Mouse (Mus musculus) spleen, postnatal 10 days (tissue): Measurements from ENCODE around the gene Gcgr.
"Not testable (repeated sequence)": the region's sequence is repeated elsewhere in the genome, so short reads cannot be mapped to it uniquely, and the experiment has no call there.

Source experiments
- DNase-seq, 2 experiments: peaks; one replicate each; pipeline ENCODE4 v3.0.0; 2021 to 2022; ENCODE audit warnings: low spot score in 2 of 2

Gene Gcgr

DNA sequence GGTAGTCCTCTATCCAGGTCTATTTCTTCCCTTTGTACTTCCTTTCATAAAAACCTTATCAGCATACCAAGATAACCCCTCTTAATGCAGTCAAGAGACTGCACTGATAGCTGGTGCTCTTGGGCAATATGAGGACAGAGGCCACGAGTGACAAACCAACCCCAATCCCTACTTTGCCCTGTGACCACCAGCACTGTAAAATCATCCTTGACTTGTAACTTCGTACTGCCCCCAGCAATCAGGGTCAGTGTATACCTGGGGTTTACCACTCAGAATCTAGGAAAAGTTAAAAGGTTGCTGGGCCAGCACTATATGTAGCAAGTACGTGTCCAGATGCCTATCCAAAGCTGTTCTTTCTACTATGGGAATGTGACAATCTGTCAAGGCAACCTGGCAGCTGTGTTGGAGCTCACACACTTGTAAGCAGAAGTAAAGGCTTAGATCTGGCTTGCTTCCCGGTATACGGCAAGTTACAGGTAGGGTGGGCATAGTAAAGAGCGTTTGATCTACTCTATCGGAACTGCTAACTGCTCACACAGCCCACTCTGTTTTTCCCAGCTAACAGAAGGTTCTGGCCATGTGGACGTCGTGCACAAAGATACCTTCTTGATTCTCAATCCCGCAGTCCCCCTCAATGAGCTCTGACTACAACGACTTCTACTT lies 41.4 kb downstream of the Gcgr start:
- DNase-seq: peak in 1 of 2 experiments; percentile 21

DNA sequence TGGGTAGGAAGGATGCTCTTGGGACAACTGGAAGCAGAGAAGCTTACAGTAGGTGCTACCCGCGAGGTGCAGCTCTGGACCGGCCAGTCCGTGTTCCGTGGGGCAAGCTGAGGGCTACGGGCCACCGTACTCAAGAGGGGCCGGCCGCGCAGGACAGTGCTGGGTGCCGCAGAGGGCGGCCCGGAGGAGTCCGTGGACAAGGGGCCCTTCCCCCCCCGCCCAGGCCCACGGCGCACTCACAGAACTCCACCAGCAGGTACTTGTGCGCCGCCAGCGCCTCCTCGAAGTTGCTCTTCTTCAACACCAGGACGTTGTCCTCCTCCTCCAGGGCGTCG lies 41.9 kb downstream of the Gcgr start:
- no peak for DNase-seq

DNA sequence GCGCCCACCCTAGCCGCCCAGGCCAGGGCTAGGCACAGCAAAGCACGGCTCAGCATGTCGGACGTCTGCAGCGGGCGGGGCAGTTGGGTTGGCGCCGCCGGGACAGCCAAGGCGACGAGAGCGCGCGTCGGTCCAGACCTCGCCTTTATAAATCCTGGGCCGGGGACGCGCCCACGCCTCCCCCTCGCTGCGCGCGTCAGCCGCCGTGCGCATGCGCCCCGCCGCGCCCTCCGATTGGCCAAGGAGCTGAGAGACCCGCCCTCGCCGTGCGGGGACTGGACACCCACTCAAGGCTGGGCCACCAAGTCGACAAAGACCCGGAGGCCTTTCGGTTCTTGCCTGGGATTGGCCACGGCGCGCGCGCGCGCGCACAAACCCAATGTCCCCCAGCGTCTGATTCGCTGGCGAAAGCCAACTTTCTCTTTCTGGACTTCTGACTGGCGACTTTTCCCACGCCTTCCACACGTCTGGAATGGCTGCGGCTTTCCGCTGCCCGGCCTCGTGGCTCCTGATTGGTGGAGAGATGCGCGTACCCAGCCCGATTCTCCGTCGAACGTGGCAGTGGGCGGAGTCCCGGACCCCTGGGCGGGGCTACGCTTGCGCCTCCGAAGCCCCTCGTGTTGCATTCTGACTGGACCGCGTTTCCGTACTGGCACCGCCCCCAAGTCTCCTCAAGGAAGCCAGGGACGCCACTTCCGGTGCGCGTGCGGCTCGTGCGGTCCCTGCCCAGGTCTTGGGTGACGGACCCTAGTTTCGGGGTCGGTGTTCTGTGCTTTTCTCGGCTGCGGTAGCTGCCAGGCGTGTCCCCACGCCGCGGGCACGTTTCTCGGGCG lies 42.5 kb downstream of the Gcgr start, which contains the start of gene P4hb:
Gene P4hb, minus strand, starts transcription at position 502 of the 833 bp plus-strand sequence.
- DNase-seq: peak; percentile 98 to 99

DNA sequence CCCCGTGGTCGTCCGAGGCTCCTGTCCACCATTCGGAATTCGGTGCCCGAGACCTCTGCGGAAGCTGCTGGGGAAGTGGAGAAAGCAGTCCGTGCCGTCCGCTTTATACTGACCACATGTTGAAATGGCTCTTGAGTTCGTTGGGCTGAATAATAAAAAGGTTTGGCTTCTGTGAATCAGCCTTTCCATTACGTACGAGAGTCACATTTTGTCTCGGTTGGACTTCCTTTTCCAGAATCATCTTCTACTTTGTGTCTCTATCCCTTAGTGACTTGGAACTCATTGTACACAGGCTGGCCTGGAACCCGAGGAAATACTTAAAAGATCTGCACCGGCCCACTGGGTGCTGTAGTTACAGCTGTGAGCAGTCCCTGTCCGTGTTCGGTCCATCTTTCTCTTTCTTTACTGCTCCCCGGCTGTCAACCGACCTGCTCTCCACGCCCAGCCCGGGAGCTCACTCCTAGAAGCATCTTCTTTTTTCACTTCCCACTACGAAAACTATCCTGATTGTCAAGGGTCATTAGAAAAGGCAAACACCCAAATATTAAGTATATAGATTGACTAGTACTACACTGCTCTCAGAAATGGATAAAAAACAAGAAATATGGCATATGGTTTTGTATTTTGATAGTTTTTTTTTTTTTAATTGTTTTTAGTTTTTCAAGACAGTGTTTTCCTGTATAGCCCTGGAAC lies 43.2 kb downstream of the Gcgr start:
- DNase-seq: peak in 1 of 2 experiments; percentile 43

DNA sequence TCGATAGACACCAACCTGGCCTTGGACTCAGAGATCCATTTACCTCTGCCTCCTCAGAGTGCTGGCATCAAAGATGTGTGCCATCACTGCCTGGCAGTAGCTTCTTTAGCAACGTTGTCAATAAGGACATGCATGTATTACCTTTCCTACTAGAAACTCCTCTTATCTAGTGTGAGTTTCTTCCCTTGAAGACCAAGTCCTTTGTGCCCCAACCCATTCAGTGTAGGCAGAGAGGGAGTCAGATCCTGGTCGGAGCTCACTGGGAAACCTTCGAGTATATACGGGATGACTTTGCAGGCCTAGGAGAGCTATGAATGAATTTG lies 43.7 kb downstream of the Gcgr start:
- DNase-seq: no peak

DNA sequence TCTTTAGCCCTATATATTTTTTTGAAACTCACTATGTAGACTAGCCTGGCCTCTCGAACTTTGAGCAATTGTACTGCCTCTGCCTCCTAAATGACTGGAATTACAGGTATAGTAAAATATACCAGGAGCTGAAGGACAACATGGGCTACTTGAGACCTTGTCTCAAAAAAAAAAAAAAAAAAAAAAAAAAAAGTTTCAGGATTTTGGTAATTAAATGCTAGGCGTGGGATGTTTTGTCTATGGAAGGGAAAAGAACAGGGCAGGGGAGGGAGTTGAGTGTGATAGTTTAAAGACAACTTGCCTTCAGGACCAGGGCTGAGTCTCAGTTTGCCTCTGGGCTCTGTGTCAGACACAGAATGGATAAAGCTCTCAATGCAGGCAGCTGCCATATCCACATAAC lies 44.5 kb downstream of the Gcgr start:
- DNase-seq: no peak

DNA sequence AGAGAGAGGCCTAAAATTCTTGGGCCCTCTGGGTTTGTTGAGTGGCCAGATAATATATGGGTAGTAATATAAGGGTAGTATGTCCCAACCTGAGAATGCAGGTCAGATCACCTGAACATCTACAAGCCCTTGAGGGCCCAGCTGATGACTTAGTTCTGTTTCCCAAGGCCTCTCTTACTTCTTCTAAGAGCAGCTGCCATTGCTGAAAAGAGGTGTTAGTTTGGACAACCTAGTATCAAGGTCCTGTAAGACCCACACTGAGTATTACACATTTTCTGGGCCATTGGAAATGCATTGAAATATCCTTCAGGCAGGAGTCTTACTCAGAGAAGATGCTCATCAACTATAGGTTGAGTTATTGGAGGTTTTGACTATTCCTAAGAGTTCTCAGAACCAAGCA lies 45.4 kb downstream of the Gcgr start:
- DNase-seq: no peak

DNA sequence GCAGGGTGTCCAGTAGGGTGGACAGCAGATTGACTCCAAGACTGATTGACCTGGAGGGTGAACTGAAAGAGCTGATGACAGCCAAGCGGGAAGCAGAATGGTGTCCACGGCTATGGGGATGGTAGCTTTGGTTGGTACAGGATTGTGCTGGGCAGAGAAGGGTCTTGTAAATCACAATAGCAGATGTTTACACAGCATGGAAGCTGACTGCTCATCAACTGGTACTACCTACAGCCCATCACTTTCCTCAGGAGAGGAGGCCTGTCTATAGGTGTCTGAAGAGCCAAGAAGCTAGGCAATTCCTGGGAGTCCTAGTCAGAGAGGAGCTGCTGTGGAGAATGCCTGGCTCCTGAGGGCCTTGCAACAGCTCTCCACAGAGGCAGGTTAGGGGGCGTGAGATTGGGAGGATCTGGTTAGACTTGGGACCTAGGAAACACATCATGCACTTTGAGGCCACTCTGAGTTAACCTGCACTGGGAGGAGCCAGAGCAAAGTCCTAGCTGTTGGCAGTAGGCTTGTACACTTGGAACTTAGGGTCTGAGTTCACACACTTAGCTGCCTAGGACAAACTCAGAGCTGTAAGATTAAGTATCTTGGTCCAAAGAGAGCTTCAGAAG lies 46.0 kb downstream of the Gcgr start:
- no peak for DNase-seq

DNA sequence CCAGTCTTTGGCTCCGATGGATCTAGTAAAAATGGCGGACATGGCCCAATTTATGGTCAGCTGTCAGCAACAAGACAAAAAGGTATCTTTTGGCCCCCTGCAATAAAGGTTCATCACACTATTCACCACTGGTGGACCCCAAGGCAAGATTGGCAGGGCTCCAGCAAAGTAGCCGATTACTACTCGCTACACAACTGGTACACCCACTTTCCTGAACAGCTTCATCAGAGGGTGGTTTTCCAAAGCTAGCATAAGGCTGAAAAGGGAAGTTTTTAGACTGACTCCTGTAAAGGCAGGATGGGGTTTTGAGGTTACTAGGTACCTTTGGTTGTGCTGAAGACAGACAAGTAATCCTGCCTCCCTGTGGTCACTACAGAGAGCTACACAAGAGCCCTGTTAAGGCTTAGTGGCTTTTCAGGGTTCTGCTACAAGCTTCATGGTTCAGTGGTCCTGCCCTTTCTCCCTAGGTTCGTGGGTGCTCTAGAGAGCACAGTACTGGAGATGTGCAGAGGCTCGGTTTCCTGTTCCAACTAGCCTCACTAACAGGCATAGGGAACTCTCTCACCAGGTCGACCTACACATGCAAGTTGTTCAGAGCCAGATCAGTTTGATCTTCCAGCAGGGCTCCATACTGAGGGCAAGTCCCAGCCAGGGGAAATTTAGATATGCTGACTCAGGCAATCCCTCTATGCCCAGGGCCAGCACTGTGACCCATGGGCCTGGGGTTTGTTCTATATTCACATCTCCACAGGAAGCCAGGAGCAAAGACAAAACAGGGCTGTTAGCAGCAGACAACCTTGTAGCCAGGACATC lies 46.9 kb downstream of the Gcgr start:
- peak in 1 of 2 experiments; percentile 25 for DNase-seq

DNA sequence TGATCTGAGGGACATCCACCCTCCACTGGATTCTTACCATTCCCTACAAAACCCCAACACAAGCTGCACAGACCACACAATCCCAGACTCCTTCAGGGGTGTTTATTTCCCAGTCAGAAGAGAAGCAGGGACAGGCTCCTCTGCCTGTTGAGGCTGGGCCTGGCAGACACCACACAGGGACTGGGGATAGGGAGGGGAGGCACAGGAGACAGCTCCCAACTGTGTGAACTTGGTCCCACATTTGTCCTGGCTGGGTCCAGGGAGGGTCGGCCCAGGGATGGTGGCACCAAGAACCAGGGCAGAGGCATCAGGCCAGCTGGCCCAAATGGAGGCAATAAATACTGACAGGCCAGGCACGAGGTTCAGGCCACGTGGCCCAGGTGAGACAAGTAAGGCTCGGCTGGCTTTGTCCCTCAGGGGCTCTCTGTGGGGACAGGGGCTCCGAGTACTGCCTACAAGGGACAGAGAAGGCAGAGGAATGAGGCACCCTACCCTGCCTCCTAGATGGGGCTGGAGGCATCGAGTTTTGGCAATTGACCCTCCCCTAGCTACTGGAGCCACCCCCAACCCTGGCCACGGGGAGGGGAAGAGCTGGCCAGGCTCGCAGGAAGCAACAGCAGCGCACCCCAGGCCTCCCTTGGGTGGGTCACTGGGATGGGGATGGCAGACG lies 47.7 kb downstream of the Gcgr start:
- DNase-seq: peak in 1 of 2 experiments; percentile 21

DNA sequence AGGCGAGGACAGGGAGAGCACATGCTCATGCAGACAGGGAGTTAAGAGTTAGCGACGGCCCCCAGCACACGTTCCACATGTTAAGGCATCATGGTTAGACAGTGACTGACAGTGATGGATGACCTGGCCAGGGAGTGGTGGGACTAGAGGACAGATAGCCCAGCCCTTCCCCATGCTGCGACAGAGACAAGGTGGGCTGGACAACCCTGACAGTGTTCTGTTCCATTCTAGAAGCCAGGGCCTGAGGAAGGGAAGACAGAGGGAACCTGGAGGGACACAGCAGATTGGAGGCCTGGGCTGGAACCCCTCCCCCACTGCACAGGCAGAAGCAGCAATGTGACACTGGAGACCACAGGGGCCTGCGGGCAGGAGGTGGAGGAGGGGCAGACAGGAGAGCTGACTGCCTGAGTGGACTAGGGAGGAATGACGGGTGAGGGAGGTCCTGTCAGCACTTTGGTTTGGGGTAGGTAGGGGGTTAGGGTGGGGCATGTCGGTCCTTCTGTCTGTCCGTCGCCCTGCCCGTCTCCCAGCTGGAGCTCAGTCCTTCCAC lies 48.3 kb downstream of the Gcgr start:
- DNase-seq: peak in 1 of 2 experiments; percentile 32

DNA sequence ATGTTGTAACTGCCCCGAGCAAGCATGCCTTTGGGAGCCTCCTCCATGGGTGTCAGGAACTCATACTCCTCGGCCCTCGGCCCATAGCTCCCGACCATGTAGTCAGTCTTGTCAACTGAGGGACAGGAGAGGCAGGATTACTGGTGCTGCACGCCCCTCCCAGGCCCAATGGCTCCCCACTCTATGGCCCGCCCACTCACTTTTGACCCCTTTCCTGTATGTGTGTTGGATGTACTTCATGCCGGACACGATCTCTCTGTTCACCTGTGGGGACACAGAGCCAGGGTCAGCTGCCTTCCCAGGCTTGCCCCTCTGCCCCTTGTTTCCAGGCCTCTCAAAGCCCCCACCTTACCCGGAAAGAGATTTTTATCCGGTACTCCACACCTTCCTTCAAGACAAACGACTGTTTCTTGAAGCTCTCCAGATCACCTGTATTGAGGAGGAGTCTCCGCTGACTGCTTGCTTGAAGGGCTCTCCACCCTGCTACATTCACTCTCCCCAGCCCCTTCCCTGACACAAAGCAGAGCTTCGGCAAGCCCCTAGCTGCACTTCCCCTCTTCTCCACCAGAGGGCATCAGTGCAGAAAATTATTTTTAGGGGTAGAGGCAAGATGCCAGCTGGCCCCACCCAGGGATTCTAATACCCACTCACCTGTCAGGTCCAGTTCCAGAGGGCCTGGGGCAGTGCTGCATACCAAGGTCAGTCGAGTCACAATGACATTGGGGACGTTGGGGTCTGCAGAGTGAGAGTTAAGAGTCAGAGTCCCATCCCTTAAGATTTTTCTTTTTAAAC lies 49.0 kb downstream of the Gcgr start:
- peak; percentile 83 to 87 for DNase-seq

DNA sequence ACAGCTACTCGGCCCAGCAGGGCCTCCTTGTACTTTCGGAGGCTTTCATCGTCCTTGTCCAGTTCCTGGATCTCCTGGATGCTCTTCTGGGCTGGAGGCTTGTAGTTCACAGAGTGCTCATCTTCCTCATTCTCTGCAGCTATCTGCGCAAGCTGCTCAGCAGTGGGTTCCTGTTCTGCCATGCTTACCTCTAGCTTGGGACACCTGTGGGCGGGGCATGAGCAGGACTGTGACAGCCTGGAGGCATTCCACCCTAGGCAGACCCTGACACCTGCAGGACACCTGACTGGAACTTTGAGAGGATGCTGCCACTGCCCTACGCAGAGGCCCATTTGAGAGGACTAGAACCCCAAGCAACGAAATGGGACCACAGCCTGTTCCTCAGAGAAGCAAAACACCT lies 49.7 kb downstream of the Gcgr start:
- DNase-seq: peak; percentile 47 to 66

DNA sequence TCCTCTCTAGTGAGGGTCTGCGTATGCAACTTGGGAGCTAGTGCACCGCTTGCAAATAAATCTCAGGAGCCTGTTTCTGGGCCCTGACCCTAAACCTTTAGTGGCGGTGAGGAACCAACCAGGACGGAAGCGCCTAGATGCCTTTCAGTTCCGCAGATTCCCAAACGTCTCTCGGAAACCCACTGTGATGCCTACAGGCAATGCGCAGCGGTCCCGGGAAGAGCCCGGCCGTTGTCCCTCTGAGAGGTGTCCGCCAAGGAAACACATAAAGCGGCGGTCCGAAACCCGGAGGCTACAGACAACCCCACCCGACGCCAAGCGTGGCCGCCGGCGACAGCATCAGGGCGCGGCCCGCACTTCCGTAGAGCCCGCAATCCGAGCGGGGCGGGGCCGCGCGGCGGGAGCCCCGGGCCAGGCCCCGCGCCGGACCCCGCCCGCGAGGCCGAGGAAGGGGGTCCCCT lies 50.4 kb downstream of the Gcgr start:
- peak; percentile 69 for DNase-seq

DNA sequence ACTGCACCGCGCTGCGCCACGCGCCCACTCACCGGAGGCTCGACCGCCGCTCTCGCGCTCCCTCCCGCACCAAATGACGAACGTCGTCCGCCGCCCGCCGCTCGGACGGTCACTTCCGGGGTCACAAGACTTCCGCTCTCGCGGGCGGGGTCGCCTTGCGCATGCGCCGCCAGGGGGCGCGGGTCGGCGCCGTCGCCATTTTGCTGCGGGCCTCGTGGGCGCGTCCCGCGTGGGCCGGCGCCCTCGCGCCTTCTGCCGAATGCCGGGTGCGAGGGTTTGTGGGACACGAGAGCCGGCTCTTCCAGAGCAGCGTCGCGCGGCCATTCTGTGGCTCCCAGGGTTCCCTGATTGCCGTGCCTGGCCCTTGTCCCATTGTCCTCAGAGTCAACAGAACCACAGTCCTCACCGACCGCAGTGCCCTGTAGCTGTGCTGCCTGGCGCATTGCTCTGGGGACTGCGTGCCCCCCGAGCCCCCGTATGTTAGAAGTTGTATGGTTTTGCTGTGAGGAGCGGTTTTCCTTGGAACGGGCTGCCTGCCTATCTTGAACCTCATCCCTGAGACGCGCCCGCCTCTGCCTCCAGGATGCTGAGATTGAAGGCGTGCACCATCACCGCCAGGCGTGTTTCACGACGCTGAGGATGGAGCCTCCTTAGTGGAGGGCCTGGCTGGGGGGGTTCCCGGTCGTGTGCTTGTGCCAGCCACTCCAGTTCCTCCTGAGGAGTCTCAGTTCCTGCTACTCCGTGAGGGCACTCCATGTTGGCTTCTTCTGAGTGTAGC lies 51.2 kb downstream of the Gcgr start, which contains the start of gene Arhgdia:
Gene Arhgdia, minus strand, starts transcription at position 135 of the 778 bp plus-strand sequence.
- DNase-seq: peak; percentile 87 to 89

DNA sequence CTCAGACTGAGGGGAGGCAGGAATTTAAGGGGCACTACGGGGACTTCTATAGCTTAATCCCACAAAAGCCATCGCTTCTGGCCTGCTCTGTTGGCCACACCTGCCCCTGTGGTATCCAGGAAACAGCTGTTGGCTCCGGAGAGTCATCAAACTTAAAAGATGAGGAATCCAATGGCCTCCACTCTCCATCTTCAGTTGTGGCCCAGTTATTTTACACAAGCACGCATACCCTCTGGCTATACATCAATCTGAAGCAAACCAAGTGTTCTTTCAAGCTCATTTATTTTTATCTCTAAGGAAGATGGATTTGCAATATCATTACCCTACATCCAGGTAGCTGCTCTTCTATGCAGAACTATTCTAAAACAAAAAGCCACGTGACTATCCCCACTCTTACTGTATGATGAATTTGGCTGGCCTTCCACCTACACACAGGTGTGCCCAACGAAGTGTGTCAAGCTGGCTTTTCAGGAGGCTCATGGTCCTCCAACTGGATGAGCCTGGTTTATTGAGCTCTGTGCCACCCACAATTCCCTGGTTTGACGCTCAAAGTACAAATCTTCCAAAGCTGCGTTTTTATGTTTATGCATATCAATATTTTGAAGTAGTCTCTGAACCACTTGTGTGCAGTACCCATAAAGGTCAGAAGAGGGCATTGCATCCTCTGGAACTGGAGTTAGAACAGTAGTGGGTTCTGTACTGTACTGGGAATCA lies 51.9 kb downstream of the Gcgr start:
- peak; percentile 44 to 72 for DNase-seq

DNA sequence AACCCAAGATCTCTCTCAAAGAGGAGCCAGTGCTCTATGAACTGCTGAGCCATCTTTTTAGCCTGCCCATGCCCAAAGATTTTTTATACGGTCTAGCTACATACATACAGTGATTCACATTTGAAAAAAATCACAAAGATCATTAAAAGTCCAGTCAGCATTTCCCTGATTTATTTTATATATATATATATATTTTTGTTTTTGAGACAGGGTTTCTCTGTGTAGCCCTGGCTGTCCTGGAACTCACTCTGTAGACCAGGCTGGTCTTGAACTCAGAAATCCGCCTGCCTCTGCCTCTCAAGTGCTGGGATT lies 52.4 kb downstream of the Gcgr start:
- DNase-seq: not testable (repeated sequence)

DNA sequence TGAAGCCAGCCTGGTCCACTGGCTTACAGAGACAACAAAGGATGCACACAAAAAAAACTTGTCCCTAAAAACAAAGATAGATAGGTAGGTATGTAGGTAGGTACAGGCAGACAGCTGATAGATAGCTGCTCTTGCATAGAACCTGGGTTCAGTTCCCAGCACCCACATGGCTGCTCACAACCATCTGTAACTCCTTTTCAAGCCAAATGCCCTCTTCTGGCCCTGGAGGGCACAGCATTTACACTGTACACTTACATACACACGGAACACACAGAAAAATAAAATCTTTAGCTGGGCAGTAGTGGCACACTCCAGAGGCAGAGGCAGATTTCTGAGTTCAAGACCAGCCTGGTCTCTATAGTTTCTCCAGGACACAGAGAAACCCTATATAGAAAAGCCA lies 53.4 kb downstream of the Gcgr start:
- DNase-seq: no peak
